Mouse (Mus musculus): ENCODE results near the gene Kctd3.

DNA sequence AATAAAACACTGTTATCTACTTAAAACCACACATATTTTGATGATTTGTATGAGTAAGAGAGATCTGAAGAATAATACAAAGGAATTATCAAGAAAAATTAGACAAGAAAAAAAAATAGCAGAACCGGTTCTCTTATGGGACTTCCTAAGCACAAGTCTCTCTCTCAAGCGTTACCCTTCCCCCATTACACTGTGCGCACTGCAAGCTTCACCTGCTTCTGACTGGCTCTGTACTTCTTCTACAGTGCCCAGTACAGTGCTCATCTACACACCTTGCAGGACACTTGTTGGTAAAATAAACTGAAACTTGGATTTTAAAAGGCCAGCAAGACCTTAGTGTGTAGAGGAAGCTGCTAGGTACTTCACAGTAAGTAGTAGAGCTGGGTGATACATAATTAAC is 9.7 kb downstream of the Kctd3 start:
- TF ChIP-seq POLR2A (IDR thresholded peaks at IDR 0.05; ENCODE audit: low read depth, low read length): no peak
- no peak for TF ChIP-seq CTCF (IDR thresholded peaks at IDR 0.05; ENCODE audit: extremely low read depth, insufficient read depth, insufficient read length, insufficient replicate concordance)
